Mouse (Mus musculus): ENCODE data around the gene Elf1.
"Not testable (repeated sequence)": the region's sequence is repeated elsewhere in the genome, so short reads cannot be mapped to it uniquely, and the experiment has no call there.

Elf1 gene

DNA sequence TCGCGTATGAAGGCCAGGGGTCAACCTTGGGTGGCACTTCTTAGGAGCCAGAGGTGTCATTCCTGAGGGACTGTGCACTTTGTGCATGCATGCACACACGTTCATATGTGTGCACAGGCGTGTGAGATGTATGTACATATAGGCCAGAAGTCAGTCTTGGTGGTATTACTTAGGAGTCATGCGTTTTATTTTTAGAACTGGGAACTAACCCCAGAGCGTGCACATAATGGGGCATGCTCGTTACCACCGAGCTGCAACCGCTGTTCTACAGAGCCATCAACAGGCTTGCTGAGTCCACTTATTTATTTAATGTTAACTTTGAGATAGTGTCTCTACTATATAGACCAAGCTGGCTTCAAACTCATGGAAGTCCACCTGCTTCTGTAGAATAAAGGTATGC, 41.4 kb downstream of the Elf1 start:
- DNase-seq = no peak

DNA sequence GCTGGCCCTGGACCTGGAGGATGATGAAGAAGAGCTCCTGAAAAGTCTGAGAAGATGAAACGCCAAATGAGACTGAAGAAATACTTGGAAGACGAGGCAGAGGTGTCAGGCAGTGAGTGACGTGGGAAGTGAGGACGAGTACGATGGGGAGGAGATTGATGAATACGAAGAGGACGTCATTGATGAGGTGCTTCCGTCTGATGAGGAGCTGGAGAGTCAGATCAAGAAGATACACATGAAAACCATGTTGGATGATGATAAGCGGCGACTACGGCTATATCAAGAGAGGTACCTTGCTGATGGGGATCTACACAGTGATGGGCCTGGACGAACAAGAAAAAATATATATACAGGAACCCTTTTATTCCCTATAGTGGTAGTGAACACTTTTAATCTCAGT, 45.1 kb downstream of the Elf1 start:
- not testable (repeated sequence) for DNase-seq

DNA sequence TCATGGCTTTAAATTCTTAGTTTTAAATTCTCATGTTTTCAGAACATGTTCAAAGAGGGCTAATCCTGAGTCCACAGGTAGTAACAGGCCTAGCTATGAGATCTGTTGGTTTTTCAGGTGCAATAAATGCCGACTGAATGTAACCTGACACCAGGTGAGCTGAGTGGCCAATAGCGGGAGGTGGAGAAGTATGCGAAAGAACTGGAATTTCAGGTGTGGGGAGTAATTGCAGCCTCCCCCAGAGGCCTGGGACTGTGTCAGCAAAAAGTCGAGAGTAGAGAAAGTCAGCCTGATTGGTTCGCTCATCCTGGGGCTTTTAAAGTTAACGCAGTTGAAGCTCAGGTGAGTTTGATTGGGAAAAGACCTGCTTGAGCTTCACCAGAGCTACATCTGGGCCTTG, 46.7 kb downstream of the Elf1 start:
- peak; percentile 50 for DNase-seq

DNA sequence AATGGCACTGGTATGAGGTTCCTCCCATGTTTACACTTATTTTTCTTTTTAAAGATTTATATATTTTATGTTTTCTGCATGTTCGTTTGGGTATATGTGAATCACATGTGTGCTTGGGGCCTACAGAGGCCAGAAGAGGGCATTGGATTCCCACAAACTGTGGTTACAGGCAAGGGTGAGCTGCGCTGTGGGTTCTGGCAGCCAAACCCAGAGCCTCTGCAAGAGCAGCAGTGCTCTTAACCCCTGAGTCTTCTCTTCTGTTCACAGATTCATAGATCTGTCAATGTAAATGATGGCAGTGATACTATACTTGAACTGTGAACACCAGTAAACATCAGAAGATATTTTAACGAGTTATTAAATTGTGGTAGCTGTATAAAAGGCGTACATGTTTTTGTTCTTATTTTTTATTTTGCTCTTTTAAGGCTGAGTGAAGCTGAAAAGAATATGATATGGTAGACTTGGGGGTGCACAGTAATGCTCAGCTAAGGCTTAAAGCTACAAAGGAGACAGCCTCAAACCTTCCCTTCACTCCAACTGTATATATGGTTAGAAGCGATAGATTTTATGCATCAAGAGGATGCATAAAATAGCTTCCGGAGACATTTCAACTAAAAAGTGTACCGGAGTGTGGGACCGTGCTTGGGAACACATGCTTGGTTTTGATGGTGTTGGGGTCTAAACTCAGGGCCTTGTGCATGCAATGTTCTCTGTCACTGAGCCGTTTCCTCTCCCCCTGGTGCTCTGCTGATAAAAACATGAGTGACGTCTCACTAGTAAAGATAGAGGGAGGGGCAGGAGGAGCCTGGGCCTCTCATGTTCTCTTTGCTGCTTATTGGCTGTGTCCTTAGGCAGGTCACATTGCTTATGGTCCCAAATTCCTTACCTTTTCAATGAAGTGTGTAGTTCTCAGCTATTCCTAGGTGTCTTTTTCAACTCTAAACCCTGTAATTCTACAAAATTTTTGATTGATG, 48.9 kb downstream of the Elf1 start:
- DNase-seq = no peak

DNA sequence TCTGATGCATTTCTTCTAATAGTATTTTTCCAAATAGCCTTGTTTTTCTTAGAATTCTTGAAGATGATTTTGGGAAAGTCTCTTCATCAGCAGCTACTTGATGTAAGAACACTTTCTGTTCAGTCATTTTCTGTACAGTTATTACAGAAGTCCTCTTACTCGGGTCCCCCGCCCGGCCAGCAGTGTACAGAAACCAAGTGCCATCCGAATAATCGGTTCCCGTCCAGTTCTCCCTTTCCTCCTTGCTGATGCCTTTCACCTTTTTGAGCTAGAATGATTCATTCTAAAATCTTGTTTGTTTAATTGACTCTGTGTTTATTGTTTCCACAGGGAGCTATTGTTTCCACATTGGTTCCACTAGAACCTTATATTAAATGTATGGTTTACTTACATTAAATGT, 49.8 kb downstream of the Elf1 start:
- no peak for DNase-seq

DNA sequence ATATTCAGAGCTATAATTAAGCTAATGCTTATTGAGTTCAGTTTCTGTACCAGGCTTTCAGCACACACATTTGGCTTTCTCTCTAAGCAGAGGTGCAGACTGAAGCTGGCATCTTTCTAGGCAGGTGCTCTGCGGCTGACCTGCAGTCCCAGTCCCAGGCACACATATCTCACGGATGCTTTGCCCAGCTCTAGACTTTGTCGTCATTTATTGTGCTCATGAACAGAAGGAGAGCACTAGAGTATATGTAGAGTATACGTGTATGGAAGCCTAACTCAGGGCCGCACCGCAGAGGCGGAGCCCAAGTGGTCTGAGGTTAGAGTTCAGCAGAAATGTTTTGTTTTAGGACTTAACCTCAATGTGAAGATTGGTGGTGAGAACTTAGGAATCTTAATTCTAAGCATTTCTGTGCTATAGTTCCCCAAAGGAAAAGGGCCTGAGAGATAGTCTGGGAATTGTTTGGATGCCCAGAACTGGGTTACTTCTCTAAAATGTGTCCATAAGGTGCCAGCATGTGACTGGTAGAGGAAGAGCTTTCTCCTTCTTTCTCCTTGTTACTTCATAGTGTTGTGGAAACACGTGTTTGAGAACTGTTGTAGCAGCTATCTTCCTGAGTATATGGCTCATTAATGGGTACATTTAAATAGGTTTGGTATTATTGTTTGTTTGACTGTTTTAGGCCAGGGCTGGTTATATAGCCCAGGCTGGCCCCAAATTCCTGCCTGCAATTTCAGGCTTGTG, 51.2 kb downstream of the Elf1 start:
- DNase-seq = no peak

DNA sequence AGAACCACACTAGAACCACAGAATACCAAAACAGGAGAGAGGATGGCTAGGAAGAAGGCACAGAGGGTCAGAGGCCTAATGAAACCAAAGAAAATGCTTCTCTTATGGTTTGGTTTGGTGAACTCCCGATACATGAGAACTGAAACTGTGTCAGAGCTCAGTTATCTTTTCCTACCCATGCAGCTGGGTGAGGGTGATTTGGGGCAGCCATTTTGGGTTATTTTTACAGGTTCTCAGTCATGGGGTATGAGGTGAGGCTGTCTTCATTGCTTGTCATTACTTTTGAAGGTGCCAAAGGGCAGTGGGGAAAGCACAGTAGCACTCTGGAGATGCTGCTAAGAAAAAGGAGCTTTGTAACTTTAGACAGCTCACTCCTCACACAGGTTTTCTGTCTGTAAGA, 52.4 kb downstream of the Elf1 start:
- no peak for DNase-seq

DNA sequence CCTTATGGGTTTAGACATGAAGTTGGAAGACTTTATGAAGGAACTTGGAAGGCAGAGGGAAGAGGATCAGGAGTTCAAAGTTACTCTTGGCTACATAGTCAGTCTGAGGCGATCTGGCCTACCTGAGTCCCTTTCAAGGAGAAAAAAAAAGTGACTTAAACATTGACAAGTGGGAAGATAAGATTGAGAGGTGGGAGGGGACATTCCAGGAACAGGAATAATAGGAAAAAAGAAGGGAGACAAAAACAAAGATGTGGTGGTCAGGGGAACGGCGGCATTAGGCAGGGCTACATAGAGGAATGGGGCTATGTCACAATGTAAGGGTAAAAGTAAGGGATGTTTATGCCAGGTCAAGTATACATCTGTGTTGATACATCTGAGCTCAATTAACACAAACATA, 53.2 kb downstream of the Elf1 start:
- DNase-seq = no peak

DNA sequence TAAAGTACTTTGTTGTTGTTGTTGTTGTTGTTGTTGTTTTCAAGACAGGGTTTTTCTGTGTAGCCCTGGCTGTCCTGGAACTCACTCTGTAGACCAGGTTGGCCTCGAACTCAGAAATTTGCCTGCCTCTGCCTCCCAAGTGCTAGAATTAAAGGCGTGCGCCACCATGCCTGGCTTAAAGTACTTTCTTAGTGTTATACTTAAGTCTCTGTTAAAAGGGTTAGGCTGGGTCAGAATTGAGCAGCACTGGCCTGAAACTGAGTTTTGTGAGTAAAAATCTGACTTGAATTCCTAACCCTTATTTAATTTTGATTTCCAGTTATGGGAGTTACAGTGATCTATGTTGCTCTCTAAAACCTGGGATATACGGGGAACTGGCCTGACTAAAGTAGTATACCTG, 53.7 kb downstream of the Elf1 start:
- DNase-seq = not testable (repeated sequence)

DNA sequence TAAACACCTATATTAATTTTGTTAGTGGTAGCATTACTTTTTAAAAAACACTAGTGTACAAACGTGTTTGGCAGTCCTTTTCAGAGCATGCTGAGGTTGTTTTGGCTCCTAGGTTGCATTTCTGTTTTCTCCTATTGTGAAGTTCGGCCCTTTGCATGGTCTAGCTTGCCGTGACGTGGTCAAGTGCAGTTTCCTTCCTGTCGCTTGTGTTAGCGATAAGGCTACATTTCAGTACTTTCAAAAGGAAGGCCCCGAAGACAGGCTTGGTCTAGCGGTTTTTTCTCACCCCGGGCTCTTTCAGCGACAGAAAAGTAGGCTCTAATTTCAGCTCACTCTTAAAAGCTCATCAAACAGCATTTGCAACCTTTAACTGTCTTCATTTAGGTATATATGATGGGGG, 54.3 kb downstream of the Elf1 start:
- peak; percentile 30 for DNase-seq

DNA sequence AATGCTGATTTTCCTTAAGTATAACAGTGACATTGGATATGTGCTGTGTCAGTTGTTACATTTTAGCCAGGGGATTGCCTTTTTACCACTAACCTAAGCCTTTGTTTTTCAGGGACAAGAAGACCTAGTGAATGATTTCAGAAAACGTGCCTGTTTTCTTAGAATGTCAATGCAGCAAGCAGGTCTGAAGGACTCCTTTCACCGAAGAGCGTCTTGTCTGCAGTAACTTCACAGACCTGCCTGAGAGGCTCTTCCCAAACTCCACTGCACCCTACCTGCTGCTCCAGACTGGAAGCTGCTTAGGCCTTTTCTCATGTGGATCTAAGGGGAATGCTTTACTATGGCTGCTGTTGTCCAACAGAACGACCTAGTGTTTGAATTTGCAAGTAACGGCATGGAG, 55.0 kb downstream of the Elf1 start:
- DNase-seq = peak; percentile 19

DNA sequence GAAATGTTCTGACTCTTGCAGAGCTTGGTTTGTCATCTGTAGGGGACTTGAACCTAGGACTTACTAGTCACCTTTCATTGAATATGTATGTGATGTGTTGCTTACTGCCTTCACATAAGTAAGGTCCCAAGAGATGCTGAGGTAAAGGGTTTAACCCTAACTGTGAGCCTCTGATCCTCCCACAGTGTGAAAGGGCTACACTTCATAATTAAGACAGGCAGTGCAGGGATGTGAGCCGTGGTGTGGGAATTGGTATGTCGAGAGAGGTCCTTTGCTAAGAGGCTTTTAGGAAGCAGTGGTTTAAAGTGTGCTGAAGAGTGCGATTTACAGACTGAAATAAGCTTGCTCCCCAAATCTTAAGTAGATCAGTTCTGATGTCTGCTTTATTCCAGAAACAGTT, 55.8 kb downstream of the Elf1 start:
- DNase-seq = no peak

DNA sequence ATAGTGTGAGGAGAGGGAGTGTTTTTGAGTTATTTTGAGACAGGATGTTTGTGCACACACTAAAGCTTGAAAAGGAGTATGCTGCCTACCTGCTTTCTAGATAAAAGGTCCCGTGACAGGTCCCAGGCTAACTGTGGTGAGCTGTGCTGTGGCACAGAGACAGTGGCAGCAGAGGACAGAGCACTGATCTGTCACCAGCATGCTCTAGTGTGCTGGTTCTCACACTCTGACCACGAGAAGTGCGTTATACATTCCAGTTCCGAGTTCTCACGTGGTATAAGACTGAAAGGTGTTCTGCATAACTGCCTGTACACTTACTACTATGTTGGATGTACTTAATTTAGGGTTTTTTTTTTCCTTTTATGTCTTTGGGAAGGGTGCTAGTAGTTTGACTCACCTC, 56.5 kb downstream of the Elf1 start:
- DNase-seq = no peak

DNA sequence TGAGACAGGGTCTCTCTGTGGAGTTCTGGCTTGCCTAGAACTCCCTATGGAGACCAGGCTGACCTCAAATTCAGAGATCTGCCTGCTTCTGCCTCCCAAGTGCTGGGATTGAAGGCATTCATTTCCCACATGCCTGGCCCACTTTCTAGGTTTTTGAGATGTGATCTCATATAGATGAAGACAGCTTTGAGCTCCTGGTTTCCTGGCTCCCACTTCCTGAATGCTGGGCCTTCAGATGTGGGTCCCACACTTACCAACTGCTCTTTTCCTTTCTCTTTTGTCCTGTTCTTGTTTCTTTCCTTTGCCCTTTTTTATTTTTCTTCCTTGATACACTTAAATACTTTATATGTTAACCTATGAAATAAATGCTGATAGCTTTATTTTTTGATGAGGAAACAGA, 56.9 kb downstream of the Elf1 start:
- no peak for DNase-seq

DNA sequence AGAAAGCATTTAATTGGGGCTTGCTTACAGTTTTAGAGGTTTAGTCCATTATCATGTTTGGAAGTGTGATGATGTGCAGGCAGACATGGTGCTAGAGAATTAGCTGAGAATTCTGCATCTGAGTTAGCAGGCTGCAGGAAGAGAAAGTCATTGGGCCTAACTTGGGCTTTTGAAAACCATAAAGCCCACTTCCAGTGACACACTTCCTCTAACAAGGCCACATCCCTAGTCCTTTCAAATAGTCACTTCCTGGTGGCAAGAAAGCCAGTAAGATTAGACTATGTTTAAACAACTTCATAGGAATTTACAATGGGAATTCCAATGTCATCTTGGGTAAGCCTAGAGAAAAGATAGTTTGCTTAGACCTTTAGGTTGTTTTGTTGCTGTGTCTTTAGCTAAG, 60.6 kb downstream of the Elf1 start:
- no peak for DNase-seq

DNA sequence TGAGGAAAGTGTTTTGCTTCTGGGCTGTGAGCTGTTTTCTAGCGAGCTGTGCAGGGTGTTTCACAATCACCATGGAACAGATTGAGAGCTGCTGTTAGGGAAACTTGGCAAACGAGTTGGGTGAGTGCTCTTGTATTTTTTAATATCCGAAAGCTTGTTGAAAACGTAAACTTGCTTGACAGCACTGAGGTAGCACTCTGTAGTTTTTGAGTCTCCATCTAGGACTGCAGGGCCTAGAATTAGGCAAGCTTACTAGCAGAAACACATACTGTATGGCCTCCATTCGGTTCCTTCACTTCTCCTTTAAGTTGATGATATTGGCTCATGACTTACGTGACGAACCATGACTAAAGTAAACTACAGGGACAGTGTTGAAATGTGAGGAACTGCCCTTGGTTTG, 68.3 kb downstream of the Elf1 start:
- no peak for DNase-seq

DNA sequence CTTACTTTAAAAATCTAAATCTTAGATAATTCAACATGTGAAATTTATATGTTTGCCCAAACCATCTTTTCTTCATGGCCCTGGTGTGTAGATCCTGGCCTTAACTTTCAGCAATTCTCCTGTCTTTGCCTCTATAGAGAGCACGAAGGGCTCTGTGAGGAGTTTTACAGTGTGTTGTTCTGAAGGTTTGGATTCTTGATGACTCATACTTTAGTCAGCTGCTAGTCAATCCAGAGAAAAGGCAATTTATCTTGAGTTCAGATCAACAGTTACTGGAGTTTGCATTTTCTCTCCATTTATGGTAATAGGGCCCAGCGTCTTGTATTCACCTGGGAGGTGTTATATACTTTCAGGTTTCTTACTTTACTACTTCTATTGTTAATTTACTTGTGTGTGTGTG, 70.9 kb downstream of the Elf1 start:
- no peak for DNase-seq

DNA sequence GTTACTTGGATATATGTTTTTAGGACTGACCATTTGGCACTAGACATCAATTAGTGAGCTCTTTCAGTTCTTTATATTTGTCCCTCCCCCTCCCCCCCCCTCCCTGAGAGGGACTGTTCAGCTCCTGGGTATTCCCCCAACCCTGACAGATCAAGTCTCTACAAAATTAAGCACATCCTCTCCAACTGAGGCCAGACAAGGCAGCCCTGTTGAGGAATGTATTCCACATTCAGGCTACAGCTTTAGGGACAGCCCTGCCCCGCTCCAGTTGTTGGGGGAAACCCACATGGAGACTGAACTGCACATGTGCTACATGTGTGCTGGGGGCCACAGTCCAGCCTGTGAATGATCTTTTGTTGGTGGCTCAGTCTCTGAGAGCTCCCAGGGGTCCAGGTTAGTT, 71.9 kb downstream of the Elf1 start:
- DNase-seq = no peak

DNA sequence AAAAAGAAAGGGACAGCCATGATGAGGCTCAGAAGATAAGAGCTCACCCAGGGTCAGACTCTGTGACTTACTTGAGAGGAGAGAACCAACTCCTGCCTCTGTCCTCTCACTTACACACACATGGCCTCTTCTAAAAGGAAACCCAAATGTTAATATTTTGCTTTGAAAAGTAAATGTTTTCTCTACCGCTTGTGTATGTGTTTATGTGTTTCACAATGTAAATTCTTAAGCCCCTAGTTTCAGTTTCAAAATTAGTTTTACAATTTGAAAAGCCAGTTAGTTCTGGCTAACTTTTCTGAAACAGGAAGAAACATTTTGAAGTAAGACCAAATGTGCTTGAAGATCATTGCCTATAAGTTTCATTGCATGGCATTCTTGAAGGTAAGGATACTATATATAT, 76.8 kb downstream of the Elf1 start:
- DNase-seq = no peak

DNA sequence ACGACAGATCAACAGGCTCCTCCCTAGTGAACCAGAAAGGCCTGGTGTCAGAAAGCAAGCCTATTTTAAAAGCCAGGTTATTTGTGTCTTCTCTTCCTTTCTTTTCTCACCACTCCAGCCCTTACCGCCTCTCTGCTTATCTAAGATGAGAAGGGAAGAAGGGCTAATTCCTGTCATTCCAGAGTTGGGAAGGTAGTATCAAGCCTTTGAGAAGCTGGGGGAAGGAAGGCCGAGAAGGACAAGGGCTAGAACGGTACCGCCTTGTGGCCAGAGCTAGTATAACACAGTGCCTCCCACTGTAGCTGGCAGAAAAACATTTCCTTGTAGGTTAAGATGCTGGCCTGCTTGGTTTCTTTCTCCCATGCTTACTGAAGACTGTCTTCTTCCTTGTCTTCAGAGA, 81.8 kb downstream of the Elf1 start:
- peak; percentile 67 for DNase-seq

DNA sequence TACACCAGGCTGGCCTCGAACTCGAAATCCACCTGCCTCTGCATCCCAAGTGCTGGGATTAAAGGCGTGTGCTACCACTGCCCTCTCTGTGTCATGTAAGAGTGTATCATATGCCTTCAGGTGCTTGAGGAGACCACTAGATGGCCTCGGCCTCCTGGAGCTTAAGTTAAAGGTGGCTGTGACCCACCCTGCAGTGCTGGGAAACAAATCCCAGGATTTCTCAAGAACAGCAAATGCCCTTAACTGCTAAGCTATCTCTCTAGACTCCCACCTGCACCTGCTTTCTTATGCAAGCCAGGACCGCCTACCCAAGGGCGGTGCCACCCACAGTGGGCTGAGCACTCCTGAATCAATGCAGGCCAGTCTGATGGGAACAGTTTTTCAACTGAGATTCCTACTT, 83.8 kb downstream of the Elf1 start:
- DNase-seq = no peak

DNA sequence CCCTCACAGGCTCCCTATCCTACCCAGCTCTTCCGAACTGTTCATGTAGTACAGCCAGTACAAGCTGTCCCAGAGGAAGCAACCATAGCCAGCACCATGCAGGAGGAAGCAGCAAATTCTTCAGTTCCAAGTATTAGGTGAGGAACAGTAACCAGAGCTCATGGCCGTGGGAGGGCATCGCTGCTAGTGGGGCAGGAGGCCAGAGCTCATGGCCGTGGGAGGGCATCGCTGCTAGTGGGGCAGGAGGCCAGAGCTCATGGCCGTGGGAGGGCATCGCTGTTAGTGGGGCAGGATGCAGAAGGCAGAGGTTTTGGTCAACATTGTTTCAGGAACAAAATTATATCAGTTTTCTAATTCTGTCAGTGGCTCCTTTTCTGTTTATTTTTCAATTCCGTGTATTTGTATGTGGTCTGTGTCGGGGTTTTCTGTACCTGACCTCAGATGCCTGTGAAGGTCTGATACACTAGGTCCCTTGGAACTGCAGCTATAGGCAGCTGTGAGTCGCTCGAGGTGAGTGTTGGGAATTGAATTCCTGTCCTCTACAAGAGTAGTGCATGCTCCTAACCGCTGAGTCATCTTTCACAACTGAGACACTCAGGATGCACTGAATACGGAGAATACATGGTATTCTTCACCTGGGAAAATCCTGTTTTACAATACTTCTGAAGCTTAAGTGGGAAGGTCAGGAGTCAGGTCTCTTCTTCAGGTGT, 92.6 kb downstream of the Elf1 start:
- no peak for DNase-seq

DNA sequence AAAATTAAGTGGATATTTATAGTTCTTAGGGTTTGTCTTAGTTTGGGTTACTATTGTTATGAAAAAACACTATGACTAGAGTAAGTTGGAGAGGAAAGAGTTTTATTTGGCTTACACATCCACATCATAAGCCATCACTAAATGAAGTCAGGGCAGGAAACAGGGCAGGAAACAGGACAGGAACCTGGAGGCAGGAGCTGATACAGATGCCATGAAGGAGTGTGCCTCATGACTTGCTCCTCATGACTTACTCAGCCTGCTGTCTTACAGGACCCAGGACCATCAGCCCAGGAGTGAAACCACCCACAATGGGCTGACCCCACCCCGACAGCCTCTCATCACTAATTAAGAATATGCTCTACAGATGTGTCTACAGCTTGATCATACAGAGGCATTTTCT, 93.4 kb downstream of the Elf1 start:
- DNase-seq = no peak

Measured in kidney, adult 18-20 months (tissue).